ENCODE assay signal across 8 mouse cellular contexts in genomic region chr11:113618672-113619419, GRCm38 (mm10). TPM values are rescaled to one million over a fixed set of nuclear protein-coding genes. Genes with fewer than 3 reads are reported as not detected.
DNase-seq lines count a peak whose midpoint lies in the region; ATAC-seq lines count a peak whose summit lies in the region.

TSS of gene Sstr2 (plus strand) at chr11:113619342.

- DNase-seq in R1 (ENCODE audit: low read depth, low spot score), result peak; percentile 71
- peak; percentile 46 for DNase-seq in cerebellum, adult 9-10 months
- DNase-seq in frontal cortex, postnatal 10 days (ENCODE audit: low spot score in 2 of 2), result peak; percentile 71 to 77
- DNase-seq in left cerebral cortex, adult 8-10 months (ENCODE audit: low spot score in 2 of 2), result peak; percentile 60 to 70
- DNase-seq in right cerebral cortex, adult 2 months (ENCODE audit: low spot score in 2 of 2), result peak; percentile 76 to 87
- DNase-seq in yolk sac, embryonic 10.5 days (ENCODE audit: low spot score), result peak; percentile 34

- H3K27me3 ChIP-seq in hindbrain, embryonic 15.5 days, result no peaks in the 10 kb centered on the region

- peak within 1 kb of the TSS; percentile 98 for H3K4me2 ChIP-seq in hindbrain, embryonic 15.5 days

- WGBS in hindbrain, embryonic 15.5 days, result 0% methylated on average over 52 of the region's 54 CpGs

- H3K9ac ChIP-seq in hindbrain, embryonic 15.5 days, result peak within 1 kb of the TSS; percentile 64

- H3K36me3 ChIP-seq in hindbrain, embryonic 15.5 days, result no peaks in the 10 kb centered on the region

- H3K4me3 ChIP-seq in hindbrain, embryonic 15.5 days, result peak within 1 kb of the TSS; percentile 58

- peak within 1 kb of the TSS; percentile 42 for H3K27ac ChIP-seq in hindbrain, embryonic 15.5 days (replicated peaks)

- ATAC-seq in hindbrain, embryonic 15.5 days (ENCODE audit: low FRiP score, low read depth), result peak; percentile 80
- peak; percentile 73 for ATAC-seq in megakaryocyte, adult 5-6 weeks (ENCODE audit: poor library complexity, severe bottlenecking)

- peaks cover 31% of the 10 kb centered on the region for H3K4me1 ChIP-seq in hindbrain, embryonic 15.5 days (replicated peaks)

- H3K9me3 ChIP-seq in hindbrain, embryonic 15.5 days, result no peaks in the 10 kb centered on the region

RNA-seq across cellular contexts. Expression of gene Sstr2, which starts in this region (rescaled TPM):
- 26.8 and 28.1 TPM in 2 replicates for polyA plus RNA-seq in hindbrain, embryonic 15.5 days (2015; fragmentation: Nextera tagmentation; extraction: Ambion mirVana)
- 10 to 100 TPM; 26.8 to 31.0 (median 29.2) TPM for total RNA-seq in left cerebral cortex, adult 8-10 months (2022)
- total RNA-seq in megakaryocyte, adult 5-6 weeks (2015), result 0.18 TPM in 1 of 2 replicates, not detected in the other
- not detected in 2 replicates for total RNA-seq in megakaryocyte, adult 5-6 weeks (2017)

Comparison
In these comparisons a context has a peak if more than half of its experiments do, and no peak if none do; other contexts are left out.
1. Peak in every context shown above with its lines: DNase-seq, ATAC-seq, H3K4me3 ChIP-seq and H3K27ac ChIP-seq.
2. RNA of gene Sstr2 (total RNA-seq): 26.8 to 31.0 TPM in left cerebral cortex, adult 8-10 months; 0.18 TPM in megakaryocyte, adult 5-6 weeks; every median in the first group is over 10 times any median in the second.
3. Peak in ATAC-seq in megakaryocyte, adult 5-6 weeks; RNA of the gene not detected or under 1 TPM.